10 mouse cellular contexts compared by ENCODE assay signal in the genomic region with DNA sequence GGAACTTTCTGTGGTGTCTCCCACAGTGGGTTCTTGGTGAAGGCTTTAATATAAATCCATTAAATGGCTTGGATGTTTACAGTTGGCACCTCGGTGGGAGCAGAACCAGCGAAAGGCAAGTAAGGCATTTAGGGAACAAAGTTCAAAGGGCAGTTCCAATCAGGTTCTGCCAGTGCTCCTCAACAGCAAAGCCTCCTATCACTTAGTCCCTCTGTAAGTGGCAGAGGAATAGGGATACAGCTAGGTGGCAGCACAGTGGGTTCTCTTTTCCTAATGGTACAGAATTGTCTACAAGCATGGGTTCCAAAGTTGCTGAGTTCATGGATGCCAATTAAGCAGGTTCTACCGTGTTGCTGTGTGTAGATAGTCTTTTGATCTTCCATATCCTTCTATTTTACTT. TPM values are rescaled to one million over a fixed set of nuclear protein-coding genes. Genes with fewer than 3 reads are reported as not detected.
DNase-seq lines count a peak whose midpoint lies in the region; ATAC-seq and TF ChIP-seq lines count a peak whose summit lies in the region.
"Had no signal": no experiment of that assay in that cellular context is flagged by ENCODE, and none has a peak within 500 bp of the region (broad histone marks: within the 10 kb centered on the region; RNA-seq: fewer than 3 reads in every experiment).

No protein-coding gene starts in this region.

- H3K4me1 ChIP-seq in hindbrain, postnatal 0 days (ENCODE audit: insufficient read depth, low read length): 0 out of 2 replicates have a peak, but pooled peaks cover 6% of the 10 kb centered on the region
- H3K4me1 ChIP-seq in hindbrain, embryonic 16.5 days (ENCODE audit: control insufficient read depth, insufficient read depth, low read depth, low read length): peaks cover 11% of the 10 kb centered on the region
- H3K4me1 ChIP-seq in neural tube, embryonic 15.5 days: peaks cover 18% of the 10 kb centered on the region
- peaks cover 15% of the 10 kb centered on the region for H3K4me1 ChIP-seq in embryonic facial prominence, embryonic 10.5 days
- H3K4me1 ChIP-seq: embryonic facial prominence, embryonic 12.5 days had no signal

- no peak overlapping the region for H3K9ac ChIP-seq in hindbrain, postnatal 0 days (replicated peaks; ENCODE audit: low read length)
- no peak overlapping the region for H3K9ac ChIP-seq in hindbrain, embryonic 16.5 days (ENCODE audit: low read depth, low read length)
- no peak overlapping the region for H3K9ac ChIP-seq in neural tube, embryonic 15.5 days (replicated peaks)
- H3K9ac ChIP-seq: embryonic facial prominence, embryonic 12.5 days had no signal

- no peaks in the 10 kb centered on the region for H3K36me3 ChIP-seq in hindbrain, postnatal 0 days (ENCODE audit: insufficient read depth, low read length)
- no peaks in the 10 kb centered on the region for H3K36me3 ChIP-seq in hindbrain, embryonic 16.5 days (ENCODE audit: control insufficient read depth, insufficient read depth, low read length)
- no peaks in the 10 kb centered on the region for H3K36me3 ChIP-seq in neural tube, embryonic 15.5 days
- no peaks in the 10 kb centered on the region for H3K36me3 ChIP-seq in embryonic facial prominence, embryonic 10.5 days (replicated peaks)
- H3K36me3 ChIP-seq: embryonic facial prominence, embryonic 12.5 days; heart, embryonic 13.5 days had no signal

- in situ Hi-C loops in Patski (cut with MboI; ENCODE audit: low pct_unique_long_range_greater_than_20kb): no loop called here

- no peak for ATAC-seq in hindbrain, postnatal 0 days
- no peak for ATAC-seq in hindbrain, embryonic 16.5 days
- ATAC-seq in Patski: no peak
- no peak for ATAC-seq in neural tube, embryonic 15.5 days (ENCODE audit: low FRiP score)

- H3K4me3 ChIP-seq in hindbrain, postnatal 0 days (ENCODE audit: low read length): no peak overlapping the region
- no peak overlapping the region for H3K4me3 ChIP-seq in hindbrain, embryonic 16.5 days (ENCODE audit: low read length)
- H3K4me3 ChIP-seq in neural tube, embryonic 15.5 days (replicated peaks): no peak overlapping the region
- H3K4me3 ChIP-seq in embryonic facial prominence, embryonic 10.5 days: no peak overlapping the region

- no peak for DNase-seq in hindbrain, postnatal 0 days (ENCODE audit: low spot score)
- DNase-seq in 416B (ENCODE audit: low read depth) (peak; percentile 17), Patski (ENCODE audit: low read depth, low spot score) (no peak)
- DNase-seq in large intestine, adult 2 months (ENCODE audit: low read depth, low spot score): peak; percentile 57
- DNase-seq in ovary, postnatal 36 days (ENCODE audit: low spot score): no peak
- DNase-seq in embryonic facial prominence, embryonic 10.5 days (ENCODE audit: low spot score): no peak

- POLR2A ChIA-PET in Patski (lab: Charles Lee): no interaction called here

- CTCF ChIA-PET in Patski (lab: Charles Lee): no interaction called here

- no peaks in the 10 kb centered on the region for H3K27me3 ChIP-seq in hindbrain, postnatal 0 days (ENCODE audit: insufficient read depth, low read length)
- H3K27me3 ChIP-seq in hindbrain, embryonic 16.5 days (replicated peaks; ENCODE audit: control insufficient read depth, insufficient read depth, low read length): no peaks in the 10 kb centered on the region
- H3K27me3 ChIP-seq in Patski: no peaks in the 10 kb centered on the region
- H3K27me3 ChIP-seq in neural tube, embryonic 15.5 days (replicated peaks): no peaks in the 10 kb centered on the region
- 0 out of 2 replicates have a peak, but pooled peaks cover 2% of the 10 kb centered on the region for H3K27me3 ChIP-seq in embryonic facial prominence, embryonic 10.5 days (replicated peaks; ENCODE audit: low read depth, poor library complexity, severe bottlenecking)
- H3K27me3 ChIP-seq: embryonic facial prominence, embryonic 12.5 days; heart, embryonic 13.5 days had no signal

- 54% methylated on average over 3 of the region's 3 CpGs for WGBS in hindbrain, postnatal 0 days
- WGBS in hindbrain, embryonic 16.5 days: 57% methylated on average over 3 of the region's 3 CpGs
- 31% methylated on average over 3 of the region's 3 CpGs for WGBS in large intestine, adult 2 months
- WGBS in neural tube, embryonic 15.5 days: 58% methylated on average over 3 of the region's 3 CpGs
- 45% methylated on average over 3 of the region's 3 CpGs for WGBS in embryonic facial prominence, embryonic 10.5 days

- H3K9me3 ChIP-seq in hindbrain, postnatal 0 days (ENCODE audit: low read length): no peaks in the 10 kb centered on the region
- H3K9me3 ChIP-seq in hindbrain, embryonic 16.5 days (ENCODE audit: control insufficient read depth, low read length): no peaks in the 10 kb centered on the region
- no peaks in the 10 kb centered on the region for H3K9me3 ChIP-seq in neural tube, embryonic 15.5 days (replicated peaks)
- H3K9me3 ChIP-seq in embryonic facial prominence, embryonic 10.5 days: no peaks in the 10 kb centered on the region
- H3K9me3 ChIP-seq: embryonic facial prominence, embryonic 12.5 days; heart, embryonic 13.5 days had no signal

- no peak overlapping the region for H3K4me2 ChIP-seq in hindbrain, postnatal 0 days (ENCODE audit: low read depth, low read length)
- H3K4me2 ChIP-seq in hindbrain, embryonic 16.5 days (ENCODE audit: low read length): no peak overlapping the region
- no peak overlapping the region for H3K4me2 ChIP-seq in neural tube, embryonic 15.5 days

- TF ChIP-seq CTCF in hindbrain, postnatal 0 days (IDR thresholded peaks at IDR 0.05; ENCODE audit: low read depth): peak; percentile 49
- peak; percentile 35 for TF ChIP-seq CTCF in Patski (IDR thresholded peaks at IDR 0.05)

- H3K27ac ChIP-seq in hindbrain, postnatal 0 days: no peak overlapping the region
- H3K27ac ChIP-seq in hindbrain, embryonic 16.5 days (ENCODE audit: low read depth, low read length): no peak overlapping the region
- H3K27ac ChIP-seq in neural tube, embryonic 15.5 days (replicated peaks): no peak overlapping the region
- no peak overlapping the region for H3K27ac ChIP-seq in embryonic facial prominence, embryonic 10.5 days (replicated peaks)
- H3K27ac ChIP-seq: embryonic facial prominence, embryonic 12.5 days; heart, embryonic 13.5 days had no signal

RNA-seq across cellular contexts. Expression of a gene that starts 1.0 kb away (rescaled TPM):
- total RNA-seq in hindbrain, postnatal 0 days (2014; rRNA removed): 2.6 and 4.0 TPM in 2 replicates
- polyA plus RNA-seq in hindbrain, postnatal 0 days (2015; fragmentation: Nextera tagmentation; extraction: Ambion mirVana): 2.2 and 2.3 TPM in 2 replicates
- polyA plus RNA-seq in hindbrain, embryonic 16.5 days (2015; fragmentation: Nextera tagmentation; extraction: Ambion mirVana): 2.0 and 2.5 TPM in 2 replicates
- polyA plus RNA-seq in Patski (2021): 0.08 TPM
- 16.5 and 37.3 TPM in 2 replicates for polyA plus RNA-seq in large intestine, adult 2 months (2012; rRNA removed)
- 1.7 and 3.0 TPM in 2 replicates for polyA plus RNA-seq in neural tube, embryonic 15.5 days (2015; fragmentation: Nextera tagmentation; extraction: Ambion mirVana)
- 1.8 and 2.1 TPM in 2 replicates for polyA plus RNA-seq in embryonic facial prominence, embryonic 10.5 days (2016; fragmentation: Nextera tagmentation; extraction: Ambion mirVana)

RNA-seq across cellular contexts. Expression of a gene that starts 5.6 kb away (rescaled TPM):
- 12.8 and 12.9 TPM in 2 replicates for total RNA-seq in hindbrain, postnatal 0 days (2014; rRNA removed)
- 3.9 and 4.5 TPM in 2 replicates for polyA plus RNA-seq in hindbrain, postnatal 0 days (2015; fragmentation: Nextera tagmentation; extraction: Ambion mirVana)
- polyA plus RNA-seq in hindbrain, embryonic 16.5 days (2015; fragmentation: Nextera tagmentation; extraction: Ambion mirVana): 5.1 and 6.2 TPM in 2 replicates
- polyA plus RNA-seq in Patski (2021): 0.83 TPM
- 3.9 and 8.0 TPM in 2 replicates for polyA plus RNA-seq in large intestine, adult 2 months (2012; rRNA removed)
- 4.8 and 5.7 TPM in 2 replicates for polyA plus RNA-seq in neural tube, embryonic 15.5 days (2015; fragmentation: Nextera tagmentation; extraction: Ambion mirVana)
- polyA plus RNA-seq in embryonic facial prominence, embryonic 10.5 days (2016; fragmentation: Nextera tagmentation; extraction: Ambion mirVana): 1.9 and 2.1 TPM in 2 replicates

Comparison
In these comparisons a context has a peak if more than half of its experiments do, and no peak if none do; other contexts are left out.
1. DNase-seq: peak in 416B (single experiment) and large intestine, adult 2 months (single experiment); none in hindbrain, postnatal 0 days (single experiment), Patski (single experiment), ovary, postnatal 36 days (single experiment) and embryonic facial prominence, embryonic 10.5 days (single experiment).